Mouse (Mus musculus) macrophage (primary cell): ENCODE data around the gene Cnnm4. TPM values are rescaled to one million over a fixed set of nuclear protein-coding genes. Genes with fewer than 3 reads are reported as not detected.
A peak's percentile ranks its signal among the peaks of the same experiment; 100 is the strongest.
"Not testable (repeated sequence)": the region's sequence is repeated elsewhere in the genome, so short reads cannot be mapped to it uniquely, and the experiment has no call there.

Experiments
- H3K27ac ChIP-seq: fragments of 350-480 bp; formaldehyde crosslinking; 2 replicates; pipeline ENCODE4 v1.9.0; 2021
- H3K36me3 ChIP-seq: fragments of 350-480 bp; formaldehyde crosslinking; 2 replicates; pipeline ENCODE4 v1.9.0; 2021; ENCODE audit errors: inconsistent target
- H3K4me3 ChIP-seq: fragments of 350-480 bp; formaldehyde crosslinking; 2 replicates; pipeline ENCODE4 v1.9.0; 2021; ENCODE audit errors: inconsistent target
- H3K79me2 ChIP-seq: fragments of 350-480 bp; formaldehyde crosslinking; 2 replicates; pipeline ENCODE4 v1.9.0; 2021; ENCODE audit errors: inconsistent target
- WGBS: methylation state at CpG from one replicate; pipeline ENCODE4 v1.1.7; 2026; ENCODE audit warnings: inconsistent platforms; ENCODE audit not compliant: missing documents; 5-methylcytosine and 5-hydroxymethylcytosine counted together
- polyA plus RNA-seq: library from polyadenylated mRNA; stranded (reverse); fragments of 250-400 nt; gene quantifications from 3 replicates; pipeline ENCODE4 v1.2.4, GENCODE M21; 2018; ENCODE audit warnings: inconsistent platforms

Cnnm4 gene
- polyA plus RNA-seq, 1 experiment from 2014 or later = 3.0 TPM

DNA sequence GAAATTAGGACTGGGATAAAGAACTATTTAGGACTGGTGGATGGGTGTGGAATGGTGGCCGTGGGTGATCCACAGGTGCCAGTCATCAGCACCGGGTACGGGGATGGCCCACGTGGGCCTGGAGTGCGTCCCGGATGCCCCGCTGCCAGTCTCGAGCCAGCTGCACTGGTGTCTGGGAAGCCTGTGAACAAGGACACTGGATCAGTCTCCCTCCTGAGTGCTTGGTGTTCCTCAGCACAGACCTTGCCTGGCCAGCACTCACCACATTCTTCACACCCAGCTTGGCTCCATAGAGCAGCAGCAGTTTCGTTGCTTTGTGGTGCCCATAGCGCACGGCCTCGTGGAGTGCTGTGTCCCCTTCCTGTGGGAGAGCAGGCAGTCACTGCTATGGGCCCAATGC is 60.0 kb downstream of the Cnnm4 start:
- WGBS = 90% methylated on average over 12 of the region's 12 CpGs
- no peaks in the 10 kb centered on the region for H3K36me3 ChIP-seq
- H3K79me2 ChIP-seq = no peaks in the 10 kb centered on the region
- no peak overlapping the region for H3K4me3 ChIP-seq
- no peak overlapping the region for H3K27ac ChIP-seq

DNA sequence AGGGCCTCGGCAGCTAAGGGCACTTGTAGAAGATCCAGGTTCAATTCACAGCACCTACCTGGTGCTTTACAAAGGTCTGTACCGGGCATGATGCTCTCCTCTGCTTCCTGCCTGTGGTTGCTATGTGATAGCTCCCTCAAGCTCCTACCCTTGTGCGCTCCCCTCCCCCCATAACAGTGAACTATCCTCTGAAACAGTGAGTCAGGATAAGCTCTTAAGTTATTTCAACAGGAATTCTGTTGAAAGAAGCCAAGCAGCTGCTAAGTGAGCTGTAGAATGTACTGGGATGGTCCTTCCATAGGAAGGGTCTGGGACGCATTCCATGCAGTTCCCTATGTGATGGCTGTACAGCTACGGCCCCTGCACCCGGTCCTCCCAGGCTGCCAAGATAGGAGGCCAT is 62.1 kb downstream of the Cnnm4 start:
- Histone ChIP-seq H3K36me3 (peaks cover 6% of the 10 kb centered on the region; the same call in 1 of the 2 replicates), H3K4me3 (no peak overlapping the region), H3K79me2 (no peaks in the 10 kb centered on the region), H3K27ac (no peak overlapping the region)
- 94% methylated on average over 6 of the region's 6 CpGs for WGBS

GRCm38 (mm10) chr1:36534595-36535058 is 63.2 kb downstream of the Cnnm4 start:
- Histone ChIP-seq H3K36me3 (peaks cover 12% of the 10 kb centered on the region), H3K4me3 (no peak overlapping the region), H3K27ac (no peak overlapping the region), H3K79me2 (no peaks in the 10 kb centered on the region)
- 34% methylated on average over 6 of the region's 6 CpGs for WGBS

DNA sequence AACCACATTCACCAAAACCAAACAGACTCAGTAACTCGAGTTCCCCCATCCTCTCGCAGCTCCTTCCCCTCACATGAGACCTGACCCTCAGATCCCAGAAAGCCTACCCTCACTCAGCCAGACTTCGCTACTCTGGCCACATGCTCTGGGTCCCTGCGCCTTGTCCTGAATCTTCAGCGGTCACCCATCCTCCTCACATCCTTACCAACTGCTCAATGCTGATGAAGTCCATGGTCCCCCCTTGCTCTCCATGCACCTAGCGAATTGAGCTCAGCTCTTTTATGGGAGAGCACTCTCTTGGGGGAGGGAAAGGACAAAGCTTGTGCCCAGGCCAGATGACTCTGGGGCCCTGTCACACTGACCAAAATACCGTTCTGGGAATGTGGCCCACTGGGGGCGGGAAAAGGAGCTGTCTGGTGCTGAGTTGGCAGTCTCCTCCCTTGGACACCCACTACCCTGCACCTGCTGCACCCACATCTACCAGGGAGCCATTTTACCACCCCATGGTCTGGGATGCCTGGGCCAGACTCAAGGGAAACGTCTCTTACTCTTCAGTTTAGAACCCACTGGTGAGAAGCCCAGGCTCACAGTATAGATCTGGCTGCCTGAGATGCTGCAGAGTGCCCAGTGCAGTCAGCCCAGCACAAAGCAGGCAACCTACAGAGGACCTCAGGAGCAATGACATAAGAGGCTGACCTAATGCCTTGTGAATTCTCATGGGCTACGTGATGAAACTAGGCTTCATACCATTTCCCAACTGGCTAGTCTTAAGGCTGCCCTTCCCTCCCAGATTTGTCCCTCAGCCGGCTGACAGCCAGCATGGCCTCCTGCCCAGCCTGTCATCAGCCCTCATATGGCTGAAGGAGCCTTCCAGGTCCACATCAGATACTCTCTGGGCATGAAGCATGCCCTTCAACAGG is 64.3 kb downstream of the Cnnm4 start:
- 93% methylated on average over 11 of the region's 11 CpGs for WGBS
- H3K36me3 ChIP-seq = peaks cover 19% of the 10 kb centered on the region
- H3K27ac ChIP-seq = no peak overlapping the region

GRCm38 (mm10) chr1:36536397-36536728 is 64.9 kb downstream of the Cnnm4 start:
- Histone ChIP-seq H3K79me2 (no peaks in the 10 kb centered on the region), H3K4me3 (no peak overlapping the region), H3K27ac (no peak overlapping the region), H3K36me3 (peaks cover 23% of the 10 kb centered on the region)
- WGBS = 95% methylated on average over 8 of the region's 8 CpGs

More for the DNA sequence above, 64.3 kb downstream of the Cnnm4 start:
- no peak overlapping the region for H3K4me3 ChIP-seq
- H3K79me2 ChIP-seq = no peaks in the 10 kb centered on the region

DNA sequence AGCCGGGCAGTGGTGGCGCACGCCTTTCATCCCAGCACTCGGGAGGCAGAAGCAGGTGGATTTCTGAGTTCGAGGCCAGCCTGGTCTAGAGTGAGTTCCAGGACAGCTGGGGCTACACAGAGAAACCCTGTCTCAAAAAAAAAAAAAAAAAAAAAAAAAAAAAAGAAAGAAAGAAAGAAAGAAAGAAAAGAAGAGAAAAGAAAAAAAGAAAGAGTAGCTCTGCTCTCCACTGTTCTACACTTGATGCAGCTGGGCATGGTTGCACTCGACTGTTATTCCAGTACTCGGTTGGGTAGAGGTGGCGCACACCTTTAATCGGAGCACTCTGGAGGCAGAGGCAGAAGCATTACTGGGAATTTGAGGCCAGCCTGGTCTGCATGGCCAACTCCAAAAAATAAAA is 65.4 kb downstream of the Cnnm4 start, which contains the start of gene Ankrd23:
Gene Ankrd23, minus strand, starts transcription at position 101 of the 400 bp plus-strand sequence.
- H3K27ac ChIP-seq = not testable (repeated sequence)

DNA sequence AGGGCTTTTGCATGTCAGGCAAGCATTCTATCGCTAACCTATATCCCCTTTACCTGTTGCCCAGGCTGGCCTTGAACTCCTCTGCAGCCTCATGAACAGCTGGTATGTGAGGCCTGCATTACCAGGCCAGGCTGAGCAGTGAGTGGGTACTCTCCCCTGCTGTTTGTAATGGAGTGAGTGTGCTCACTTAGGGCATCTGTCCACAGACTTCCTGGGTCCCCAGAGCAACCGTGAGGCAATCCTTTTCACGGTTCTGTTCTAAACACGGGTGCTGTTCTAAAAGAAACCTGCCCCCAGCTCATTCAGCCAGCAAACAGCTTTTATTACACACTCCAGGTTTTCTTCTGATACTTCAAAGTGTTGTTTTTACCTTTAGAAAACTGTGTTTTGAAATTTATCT is 67.3 kb downstream of the Cnnm4 start:
- Histone ChIP-seq H3K27ac (no peak overlapping the region), H3K36me3 (peaks cover 28% of the 10 kb centered on the region), H3K79me2 (no peaks in the 10 kb centered on the region), H3K4me3 (no peak overlapping the region)
- 76% methylated on average over 4 of the region's 4 CpGs for WGBS

More for the DNA sequence above, 65.4 kb downstream of the Cnnm4 start, which contains the start of gene Ankrd23:
- peaks cover 27% of the 10 kb centered on the region for H3K36me3 ChIP-seq
- not testable (repeated sequence) for H3K4me3 ChIP-seq, H3K79me2 ChIP-seq
- 93% methylated on average over 9 of the region's 9 CpGs for WGBS

DNA sequence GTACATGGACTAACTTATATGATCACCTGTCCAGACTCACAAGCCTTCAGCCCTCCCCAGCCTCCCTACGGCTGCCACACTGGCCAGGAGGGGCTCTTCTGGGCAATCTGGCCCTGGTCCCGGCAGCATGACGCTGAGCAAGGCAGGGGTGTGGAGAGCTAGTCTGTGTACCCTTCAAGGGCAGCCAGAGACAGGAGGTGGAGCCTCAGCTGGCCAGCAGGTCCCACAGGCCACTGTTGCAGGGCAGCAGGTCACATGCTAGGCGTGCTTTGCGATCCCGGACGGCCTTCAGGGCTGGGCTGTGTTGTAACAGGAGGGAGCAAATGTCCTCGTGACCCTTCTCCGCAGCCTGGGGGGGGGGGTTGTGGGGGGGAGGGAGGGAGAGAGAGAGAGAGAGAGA is 67.8 kb downstream of the Cnnm4 start, which contains the start of gene Gm42417:
Gene Gm42417, minus strand, starts transcription at position 244 of the 400 bp plus-strand sequence.
- Histone ChIP-seq H3K4me3 (no peak within 1 kb of the TSS), H3K27ac (no peak within 1 kb of the TSS), H3K36me3 (peaks cover 28% of the 10 kb centered on the region), H3K79me2 (no peaks in the 10 kb centered on the region)
- WGBS = 94% methylated on average over 7 of the region's 9 CpGs

DNA sequence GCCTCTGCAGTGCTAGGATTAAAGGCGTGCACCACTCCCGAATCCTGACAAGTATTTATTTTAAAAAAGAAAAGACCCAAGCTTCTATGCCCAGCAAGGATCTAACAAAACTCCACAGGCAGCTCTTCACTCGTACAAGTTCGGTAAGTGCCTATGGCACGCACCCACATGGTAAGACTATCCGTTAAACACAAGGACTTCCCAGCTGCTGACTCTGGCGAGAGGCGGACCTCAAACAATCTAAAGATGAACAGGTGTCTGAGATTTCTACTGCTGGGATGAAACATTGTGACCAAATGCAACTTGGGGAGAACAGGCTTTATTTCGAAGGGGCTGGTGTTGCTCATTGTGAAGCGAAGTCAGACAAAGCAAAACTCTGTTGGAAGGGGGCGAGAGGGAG is 68.7 kb downstream of the Cnnm4 start:
- peaks cover under 1% of the 10 kb centered on the region; the same call in 1 of the 2 replicates for H3K79me2 ChIP-seq
- 93% methylated on average over 11 of the region's 11 CpGs for WGBS
- no peak overlapping the region for H3K27ac ChIP-seq
- no peak overlapping the region for H3K4me3 ChIP-seq
- H3K36me3 ChIP-seq = peaks cover 28% of the 10 kb centered on the region

GRCm38 (mm10) chr1:36540807-36541206 is 69.4 kb downstream of the Cnnm4 start:
- H3K36me3 ChIP-seq = peaks cover 28% of the 10 kb centered on the region
- 99% methylated on average over 11 of the region's 12 CpGs for WGBS

GRCm38 (mm10) chr1:36541844-36542243 is 70.4 kb downstream of the Cnnm4 start:
- 95% methylated on average over 16 of the region's 16 CpGs for WGBS
- Histone ChIP-seq H3K4me3 (no peak overlapping the region), H3K79me2 (peaks cover 16% of the 10 kb centered on the region; the same call in 1 of the 2 replicates), H3K27ac (no peak overlapping the region), H3K36me3 (peaks cover 28% of the 10 kb centered on the region)

More at GRCm38 (mm10) chr1:36540807-36541206, 69.4 kb downstream of the Cnnm4 start:
- no peak overlapping the region for H3K27ac ChIP-seq
- H3K79me2 ChIP-seq = peaks cover 8% of the 10 kb centered on the region; the same call in 1 of the 2 replicates
- H3K4me3 ChIP-seq = no peak overlapping the region

DNA sequence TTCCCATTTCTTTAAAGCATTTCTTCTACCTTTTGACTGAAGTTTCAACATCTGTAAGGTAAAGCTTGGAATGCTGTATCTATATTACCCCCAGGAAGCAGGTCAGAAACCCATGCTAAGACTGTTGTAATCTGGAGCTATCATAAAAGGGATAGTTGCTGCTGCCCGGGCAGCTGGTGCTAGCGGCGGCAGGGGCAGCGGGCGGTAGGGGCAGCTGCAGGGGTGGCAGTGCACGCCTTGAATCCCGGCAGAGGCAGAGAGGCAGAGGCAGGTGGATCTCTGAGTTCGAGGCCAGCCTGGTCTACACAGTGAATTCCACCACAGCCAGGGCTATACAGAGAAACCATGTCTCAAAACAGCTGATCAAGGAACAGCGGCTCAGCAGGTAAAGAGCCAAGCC is 71.5 kb downstream of the Cnnm4 start:
- WGBS = 92% methylated on average over 8 of the region's 9 CpGs
- H3K79me2 ChIP-seq = peaks cover 16% of the 10 kb centered on the region; the same call in 1 of the 2 replicates
- H3K27ac ChIP-seq = no peak overlapping the region
- H3K4me3 ChIP-seq = no peak overlapping the region
- H3K36me3 ChIP-seq = peaks cover 28% of the 10 kb centered on the region

- WGBS = 72% methylated on average over 2 of the region's 2 CpGs
- H3K4me3 ChIP-seq = no peak overlapping the region
- H3K79me2 ChIP-seq = peaks cover 16% of the 10 kb centered on the region; the same call in 1 of the 2 replicates
- H3K27ac ChIP-seq = no peak overlapping the region
- peaks cover 12% of the 10 kb centered on the region; the same call in 1 of the 2 replicates for H3K36me3 ChIP-seq
These were observed 74.0 kb downstream of the Cnnm4 start for GRCm38 (mm10) chr1:36545382-36545781.

GRCm38 (mm10) chr1:36545845-36546600 is 74.6 kb downstream of the Cnnm4 start:
- peaks cover 7% of the 10 kb centered on the region; the same call in 1 of the 2 replicates for H3K36me3 ChIP-seq
- 62% methylated on average over 12 of the region's 19 CpGs for WGBS
- H3K27ac ChIP-seq = no peak overlapping the region
- peaks cover 16% of the 10 kb centered on the region; the same call in 1 of the 2 replicates for H3K79me2 ChIP-seq
- H3K4me3 ChIP-seq = peak overlapping the region; percentile 69
